Mouse (Mus musculus): ENCODE results near the gene Ephb2. TPM values are rescaled to one million over a fixed set of nuclear protein-coding genes. Genes with fewer than 3 reads are reported as not detected.

The Ephb2 gene
- total RNA-seq, 2 experiments from 2014 or later = 1.9 to 2.3 TPM

- DNase-seq = peak; percentile 38
Observed at GRCm38 (mm10) chr4:136730501-136730900, 105.3 kb downstream of the Ephb2 start.

GRCm38 (mm10) chr4:136729574-136729973 is 106.2 kb downstream of the Ephb2 start:
- no peak for DNase-seq

GRCm38 (mm10) chr4:136726941-136727340 is 108.8 kb downstream of the Ephb2 start:
- DNase-seq = no peak

- peak; percentile 28 for DNase-seq
Observed at GRCm38 (mm10) chr4:136724731-136725130, 111.1 kb downstream of the Ephb2 start.

- no peak for DNase-seq
Observed at GRCm38 (mm10) chr4:136722361-136723082, 113.3 kb downstream of the Ephb2 start.

GRCm38 (mm10) chr4:136721937-136722336 is 113.9 kb downstream of the Ephb2 start:
- no peak for DNase-seq

- no peak for DNase-seq
Observed at GRCm38 (mm10) chr4:136720025-136720424, 115.8 kb downstream of the Ephb2 start.

- no peak for DNase-seq
Observed at GRCm38 (mm10) chr4:136718193-136718986, 117.4 kb downstream of the Ephb2 start.

- no peak for DNase-seq
Observed at GRCm38 (mm10) chr4:136716561-136716972, 119.2 kb downstream of the Ephb2 start.

- DNase-seq = no peak
Observed at GRCm38 (mm10) chr4:136714530-136714929, 121.3 kb downstream of the Ephb2 start.

- no peak for DNase-seq
Observed at GRCm38 (mm10) chr4:136713889-136714288, 121.9 kb downstream of the Ephb2 start.

GRCm38 (mm10) chr4:136713431-136713830 is 122.4 kb downstream of the Ephb2 start:
- DNase-seq = no peak

- DNase-seq = no peak
Observed at GRCm38 (mm10) chr4:136711985-136712768, 123.6 kb downstream of the Ephb2 start.

- no peak for DNase-seq
Observed at GRCm38 (mm10) chr4:136710345-136710744, 125.4 kb downstream of the Ephb2 start.

GRCm38 (mm10) chr4:136708956-136709355 is 126.8 kb downstream of the Ephb2 start:
- no peak for DNase-seq

GRCm38 (mm10) chr4:136706696-136707095 is 129.1 kb downstream of the Ephb2 start:
- DNase-seq = no peak

GRCm38 (mm10) chr4:136705091-136705490 is 130.7 kb downstream of the Ephb2 start:
- DNase-seq = no peak

GRCm38 (mm10) chr4:136704551-136704950 is 131.2 kb downstream of the Ephb2 start:
- no peak for DNase-seq

- DNase-seq = no peak
Observed at GRCm38 (mm10) chr4:136703351-136703750, 132.4 kb downstream of the Ephb2 start.

GRCm38 (mm10) chr4:136702456-136702855 is 133.3 kb downstream of the Ephb2 start:
- no peak for DNase-seq

GRCm38 (mm10) chr4:136701236-136701635 is 134.6 kb downstream of the Ephb2 start:
- DNase-seq = no peak

- no peak for DNase-seq
Observed at GRCm38 (mm10) chr4:136699084-136699450, 136.7 kb downstream of the Ephb2 start.
